Mouse (Mus musculus): ENCODE results near the gene Vmn1r178. TPM values are rescaled to one million over a fixed set of nuclear protein-coding genes. Genes with fewer than 3 reads are reported as not detected.
"Not testable (repeated sequence)": the region's sequence is repeated elsewhere in the genome, so short reads cannot be mapped to it uniquely, and the experiment has no call there.

Gene Vmn1r178
- not detected in 2 replicates for polyA plus RNA-seq (2012; ENCODE audit: insufficient read depth, insufficient read length, missing spikeins)

DNA sequence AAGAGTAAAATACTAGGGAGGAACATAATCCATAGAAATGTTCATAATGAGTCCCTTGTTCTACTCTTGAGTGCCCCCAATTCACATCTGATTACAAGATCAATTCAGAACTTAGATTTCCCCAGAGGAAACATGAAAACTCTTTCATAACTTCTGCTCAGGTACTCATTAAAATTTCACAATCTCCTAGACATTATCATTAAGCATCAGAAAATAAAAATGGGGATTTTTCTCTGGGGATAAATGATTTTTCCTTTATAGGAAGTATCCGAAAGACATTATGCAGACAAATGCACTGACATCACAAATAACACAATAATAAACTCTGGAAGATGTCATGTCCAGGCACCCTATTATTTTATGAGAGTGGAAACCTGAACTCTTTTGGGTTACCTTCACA lies at the start of gene Vmn1r178:
Vmn1r178 (plus strand) TSS at position 301 of the 400 bp plus-strand sequence.
- H3K27ac ChIP-seq (replicated peaks; ENCODE audit: low read depth, low read length) = no peak within 1 kb of the TSS
- H3K4me3 ChIP-seq (ENCODE audit: insufficient read depth, low read depth, low read length) = no peak within 1 kb of the TSS
- no peaks in the 10 kb centered on the region for H3K4me1 ChIP-seq (ENCODE audit: control insufficient read depth, insufficient read depth, insufficient read length, low read length)

DNA sequence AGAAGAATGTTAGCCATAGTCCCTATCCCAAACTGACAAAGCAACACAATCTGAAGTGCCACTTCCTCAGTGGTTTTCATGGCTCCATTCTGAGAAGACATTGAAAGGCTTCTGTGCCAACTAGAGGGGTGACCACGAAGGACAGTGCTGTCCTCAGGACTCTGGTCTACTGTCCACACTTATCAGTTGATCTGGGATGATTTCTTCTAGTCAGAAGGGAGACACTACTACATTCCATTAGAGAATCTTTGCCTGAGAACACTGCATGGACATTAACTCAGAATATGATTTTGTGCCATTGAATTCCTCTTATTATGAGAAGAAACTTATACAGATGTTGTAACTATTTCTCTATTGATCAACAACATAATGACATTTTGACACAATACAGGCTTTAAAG lies 25.5 kb upstream of the Vmn1r178 start, which contains the start of gene Vmn1r177:
Vmn1r177 (minus strand) TSS at position 101 of the 400 bp plus-strand sequence.
- H3K27ac ChIP-seq (replicated peaks; ENCODE audit: low read depth, low read length); H3K4me3 ChIP-seq (ENCODE audit: insufficient read depth, low read depth, low read length); H3K4me1 ChIP-seq (ENCODE audit: control insufficient read depth, insufficient read depth, insufficient read length, low read length): not testable (repeated sequence)

DNA sequence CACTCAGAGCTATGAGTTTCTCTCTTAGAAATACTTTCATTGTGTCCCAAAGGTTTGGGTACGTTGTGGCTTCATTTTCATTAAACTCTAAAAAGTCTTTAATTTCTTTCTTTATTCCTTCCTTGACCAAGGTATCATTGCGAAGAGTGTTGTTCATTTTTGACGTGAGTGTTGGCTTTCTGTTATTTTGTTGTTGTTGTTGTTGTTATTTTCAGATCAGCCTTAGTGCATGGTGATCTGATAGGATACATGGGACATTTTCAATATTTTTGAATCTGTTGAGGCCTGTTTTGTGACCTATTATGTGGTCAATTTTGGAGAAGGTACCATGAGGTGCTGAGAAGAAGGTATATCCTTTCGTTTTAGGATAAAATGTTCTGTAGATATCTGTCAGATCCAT lies 14.9 kb upstream of the Vmn1r178 start:
- H3K27ac ChIP-seq (replicated peaks; ENCODE audit: low read depth, low read length); H3K4me3 ChIP-seq (ENCODE audit: insufficient read depth, low read depth, low read length); H3K4me1 ChIP-seq (ENCODE audit: control insufficient read depth, insufficient read depth, insufficient read length, low read length): not testable (repeated sequence)

DNA sequence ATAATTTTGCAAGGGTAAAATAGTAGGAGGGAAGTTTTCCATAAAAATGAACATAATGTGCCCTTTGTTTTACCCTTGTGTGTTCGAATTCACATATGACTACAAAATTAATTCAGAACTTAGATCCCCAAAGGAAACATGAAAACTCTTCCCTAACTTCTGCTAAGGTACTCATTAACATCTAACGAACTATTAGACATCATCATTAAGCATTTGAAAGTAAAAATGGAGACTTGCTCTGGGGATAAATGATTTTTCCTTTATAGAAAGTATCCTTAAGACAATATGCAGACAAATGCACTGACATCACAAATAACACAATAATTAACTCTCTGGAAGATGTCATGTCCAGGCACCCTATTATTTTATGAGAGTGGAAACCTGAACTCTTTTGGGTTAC lies 34.9 kb downstream of the Vmn1r178 start, which contains the start of gene Vmn1r179:
Vmn1r179 (plus strand) TSS at position 301 of the 400 bp plus-strand sequence.
- Histone ChIP-seq H3K4me1 (ENCODE audit: control insufficient read depth, insufficient read depth, insufficient read length, low read length) (no peaks in the 10 kb centered on the region), H3K4me3 (ENCODE audit: insufficient read depth, low read depth, low read length) (no peak within 1 kb of the TSS), H3K27ac (replicated peaks; ENCODE audit: low read depth, low read length) (no peak within 1 kb of the TSS)

Other genes starting within 250 kb of the Vmn1r178 start
- gene Vmn1r172, start 233.7 kb upstream of the Vmn1r178 start, polyA plus RNA-seq (2012; ENCODE audit: insufficient read depth, insufficient read length, missing spikeins) = not detected in 2 replicates
- not detected in 2 replicates for gene Vmn1r173, start 191.3 kb upstream of the Vmn1r178 start, polyA plus RNA-seq (2012; ENCODE audit: insufficient read depth, insufficient read length, missing spikeins)
- not detected in 2 replicates for gene Vmn1r174, start 139.7 kb upstream of the Vmn1r178 start, polyA plus RNA-seq (2012; ENCODE audit: insufficient read depth, insufficient read length, missing spikeins)
- not detected in 2 replicates for gene Vmn1r175, start 81.4 kb upstream of the Vmn1r178 start, polyA plus RNA-seq (2012; ENCODE audit: insufficient read depth, insufficient read length, missing spikeins)
- not detected in 2 replicates for gene Vmn1r176, start 54.6 kb upstream of the Vmn1r178 start, polyA plus RNA-seq (2012; ENCODE audit: insufficient read depth, insufficient read length, missing spikeins)
- not detected in 2 replicates for gene Vmn1r177, start 25.6 kb upstream of the Vmn1r178 start, polyA plus RNA-seq (2012; ENCODE audit: insufficient read depth, insufficient read length, missing spikeins)
- gene Vmn1r179, start 35.0 kb downstream of the Vmn1r178 start, polyA plus RNA-seq (2012; ENCODE audit: insufficient read depth, insufficient read length, missing spikeins) = not detected in 2 replicates
- not detected in 2 replicates for gene Vmn1r180, start 58.6 kb downstream of the Vmn1r178 start, polyA plus RNA-seq (2012; ENCODE audit: insufficient read depth, insufficient read length, missing spikeins)
- gene Vmn1r181, start 82.6 kb downstream of the Vmn1r178 start, polyA plus RNA-seq (2012; ENCODE audit: insufficient read depth, insufficient read length, missing spikeins) = not detected in 2 replicates
- gene V1rd19, start 109.7 kb downstream of the Vmn1r178 start, polyA plus RNA-seq (2012; ENCODE audit: insufficient read depth, insufficient read length, missing spikeins) = not detected in 2 replicates
- not detected in 2 replicates for gene Vmn1r183, start 161.2 kb downstream of the Vmn1r178 start, polyA plus RNA-seq (2012; ENCODE audit: insufficient read depth, insufficient read length, missing spikeins)
- gene Zfp180, start 189.9 kb downstream of the Vmn1r178 start, polyA plus RNA-seq (2012; ENCODE audit: insufficient read depth, insufficient read length, missing spikeins) = 11.1 and 11.7 TPM in 2 replicates
- gene Zfp112, start 220.3 kb downstream of the Vmn1r178 start, polyA plus RNA-seq (2012; ENCODE audit: insufficient read depth, insufficient read length, missing spikeins) = 1.4 and 1.5 TPM in 2 replicates
- gene Zfp235, start 242.2 kb downstream of the Vmn1r178 start, polyA plus RNA-seq (2012; ENCODE audit: insufficient read depth, insufficient read length, missing spikeins) = 2.4 and 4.4 TPM in 2 replicates

All from brown adipose tissue, adult 24 weeks (tissue).